Mouse (Mus musculus): ENCODE data around the gene Nceh1.

DNA sequence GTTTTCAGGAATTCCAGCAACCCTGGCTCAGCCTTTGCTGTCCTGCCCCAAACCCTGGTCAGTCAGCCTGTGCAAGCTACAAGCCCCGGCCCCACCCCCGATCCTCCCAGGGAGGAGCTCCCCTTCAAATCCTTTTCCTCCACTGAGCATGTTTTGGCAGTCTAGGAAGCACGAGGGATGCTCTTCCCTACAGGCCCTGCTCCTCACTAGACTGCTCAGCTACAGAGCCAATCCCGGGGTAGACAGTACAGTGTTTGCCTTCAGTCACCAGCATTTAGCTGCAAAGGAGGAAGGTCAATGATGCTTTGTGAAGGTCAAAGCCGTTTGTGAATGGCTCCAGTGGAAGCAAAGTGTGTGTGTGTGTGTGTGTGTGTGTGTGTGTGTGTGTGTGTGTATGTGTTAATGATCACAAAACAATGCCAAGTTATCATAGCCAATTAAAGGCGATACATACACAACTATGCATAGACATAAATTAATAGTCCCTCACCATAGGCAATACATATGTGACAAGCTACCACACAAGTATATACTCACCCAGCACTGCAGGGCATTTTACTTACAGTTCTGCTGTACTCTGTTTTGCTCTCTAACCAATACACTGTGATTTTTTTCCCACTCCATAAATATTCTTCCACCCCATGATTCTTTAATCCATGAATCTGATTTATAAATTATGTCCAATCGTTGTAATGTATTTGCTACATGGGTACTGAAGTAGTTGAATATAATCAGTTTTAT, 111.0 kb downstream of the Nceh1 start:
- TF ChIP-seq POLR2AphosphoS2 (IDR thresholded peaks at IDR 0.05; ENCODE audit: low read length) (no peak), MAZ (IDR thresholded peaks at IDR 0.05; ENCODE audit: low read depth, low read length) (no peak), MAFK (IDR thresholded peaks at IDR 0.05; ENCODE audit: borderline replicate concordance, low read depth, low read length) (no peak)

Data from MEL (cell line).